Mouse (Mus musculus): ENCODE measurements around the gene Olfr97. TPM values are rescaled to one million over a fixed set of nuclear protein-coding genes. Genes with fewer than 3 reads are reported as not detected.

Gene Olfr97
- not detected in 2 replicates for polyA plus RNA-seq (2012; ENCODE audit: low replicate concordance)

DNA sequence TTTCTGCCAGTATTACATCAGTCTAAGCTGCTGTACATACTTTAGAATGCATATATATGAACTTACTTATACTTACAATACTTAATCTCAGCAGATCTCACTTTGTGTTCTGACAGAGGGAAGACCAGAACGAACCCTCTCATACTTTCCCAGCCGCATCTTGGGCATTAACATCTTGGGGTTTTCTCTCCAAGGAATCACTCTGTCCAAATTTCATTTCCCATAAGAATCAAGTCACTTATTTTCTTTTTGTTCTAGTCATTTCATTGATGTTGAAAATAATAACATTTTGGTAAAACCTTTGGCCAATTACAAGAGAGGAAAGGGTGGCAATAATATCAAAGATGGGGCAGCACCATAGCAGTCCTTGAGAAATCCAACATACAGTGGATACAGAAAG lies at the start of gene Olfr97:
Gene Olfr97 (minus strand): TSS at position 101 of the 400 bp plus-strand sequence.

GRCm38 (mm10) chr17:37283360-37283759 lies 46.2 kb upstream of the Olfr97 start, which contains the start of gene Olfr99:
Gene Olfr99 (minus strand): TSS chr17:37283460.

GRCm38 (mm10) chr17:37270058-37270701 lies 33.0 kb upstream of the Olfr97 start, which contains the start of gene H2-M3:
Gene H2-M3 (plus strand): TSS chr17:37270220.

DNA sequence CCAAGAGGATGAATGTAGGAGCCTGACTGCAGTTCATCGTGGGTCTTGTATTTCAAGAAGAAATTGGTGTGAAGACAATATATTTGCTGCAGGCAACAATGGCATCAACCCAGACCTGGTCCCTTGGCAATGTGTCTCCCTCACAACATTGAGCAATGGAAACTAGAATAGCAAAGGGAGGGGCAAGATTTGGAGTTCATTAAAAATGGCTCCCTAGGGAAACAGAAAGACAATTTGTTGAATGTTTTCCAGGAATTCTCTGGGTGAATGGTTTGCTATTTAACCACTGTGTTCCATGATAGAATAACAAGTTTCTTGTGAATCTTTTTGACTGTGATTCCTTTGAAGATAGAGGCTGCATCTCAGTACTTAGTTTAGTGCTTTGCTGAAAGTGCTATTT lies 26.5 kb upstream of the Olfr97 start, which contains the start of gene Olfr98:
Gene Olfr98 (minus strand): TSS at position 124 of the 400 bp plus-strand sequence.

GRCm38 (mm10) chr17:37219846-37220245 lies 17.3 kb downstream of the Olfr97 start, which contains the start of gene Olfr96:
Gene Olfr96 (plus strand): TSS chr17:37220146.

GRCm38 (mm10) chr17:37213018-37213417 lies 24.1 kb downstream of the Olfr97 start, which contains the start of gene Olfr95:
Gene Olfr95 (minus strand): TSS chr17:37213118.

DNA sequence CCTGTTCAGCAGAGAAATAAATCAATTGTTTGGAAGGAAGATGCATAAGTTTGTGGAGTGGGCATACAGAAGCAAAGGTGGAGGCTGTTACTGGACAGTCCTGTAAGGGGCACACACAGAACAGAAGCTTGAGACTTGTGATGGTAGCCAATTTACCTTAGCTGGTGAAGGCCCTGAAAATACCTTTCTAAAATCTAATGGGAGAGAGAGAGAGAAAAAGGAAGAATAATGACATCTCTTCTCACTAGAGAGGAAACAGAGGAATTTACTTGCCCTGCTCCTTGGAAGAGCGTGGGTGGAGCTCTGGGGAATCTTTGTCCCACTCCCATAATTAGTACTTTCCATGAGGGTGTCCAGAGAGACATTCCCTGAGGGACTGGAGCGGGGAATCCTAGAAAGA lies 36.2 kb downstream of the Olfr97 start, which contains the start of gene Olfr94:
Gene Olfr94 (minus strand): TSS at position 101 of the 400 bp plus-strand sequence.

GRCm38 (mm10) chr17:37193656-37194055 lies 43.5 kb downstream of the Olfr97 start, which contains the start of gene Ubd:
Gene Ubd (plus strand): TSS chr17:37193892.

Other genes with a start within 250 kb of the Olfr97 start
- 0.07 TPM in 1 of 2 replicates, not detected in the other for gene H2-M5, start 247.8 kb downstream of the Olfr97 start, polyA plus RNA-seq (2012; ENCODE audit: low replicate concordance)
- 0.12 and 0.82 TPM in 2 replicates for gene Zfp57, start 236.2 kb downstream of the Olfr97 start, polyA plus RNA-seq (2012; ENCODE audit: low replicate concordance)
- gene Mog, start 213.9 kb downstream of the Olfr97 start, polyA plus RNA-seq (2012; ENCODE audit: low replicate concordance) = not detected in 2 replicates
- gene Gabbr1, start 191.4 kb downstream of the Olfr97 start, polyA plus RNA-seq (2012; ENCODE audit: low replicate concordance) = 15.3 and 37.9 TPM in 2 replicates
- gene Olfr90, start 148.8 kb downstream of the Olfr97 start, polyA plus RNA-seq (2012; ENCODE audit: low replicate concordance) = not detected in 2 replicates
- not detected in 2 replicates for gene Olfr91, start 139.1 kb downstream of the Olfr97 start, polyA plus RNA-seq (2012; ENCODE audit: low replicate concordance)
- gene Olfr92, start 117.2 kb downstream of the Olfr97 start, polyA plus RNA-seq (2012; ENCODE audit: low replicate concordance) = not detected in 2 replicates
- gene Olfr93, start 75.8 kb downstream of the Olfr97 start, polyA plus RNA-seq (2012; ENCODE audit: low replicate concordance) = not detected in 2 replicates
- not detected in 2 replicates for gene Ubd, start 43.4 kb downstream of the Olfr97 start, polyA plus RNA-seq (2012; ENCODE audit: low replicate concordance)
- not detected in 2 replicates for gene Olfr94, start 36.3 kb downstream of the Olfr97 start, polyA plus RNA-seq (2012; ENCODE audit: low replicate concordance)
- gene Olfr95, start 24.2 kb downstream of the Olfr97 start, polyA plus RNA-seq (2012; ENCODE audit: low replicate concordance) = not detected in 2 replicates
- not detected in 2 replicates for gene Olfr96, start 17.2 kb downstream of the Olfr97 start, polyA plus RNA-seq (2012; ENCODE audit: low replicate concordance)
- not detected in 2 replicates for gene Olfr98, start 26.4 kb upstream of the Olfr97 start, polyA plus RNA-seq (2012; ENCODE audit: low replicate concordance)
- 0.33 and 1.7 TPM in 2 replicates for gene H2-M3, start 32.9 kb upstream of the Olfr97 start, polyA plus RNA-seq (2012; ENCODE audit: low replicate concordance)
- not detected in 2 replicates for gene Olfr99, start 46.1 kb upstream of the Olfr97 start, polyA plus RNA-seq (2012; ENCODE audit: low replicate concordance)
- not detected in 2 replicates for gene Olfr101, start 67.0 kb upstream of the Olfr97 start, polyA plus RNA-seq (2012; ENCODE audit: low replicate concordance)
- not detected in 2 replicates for gene Olfr102, start 79.7 kb upstream of the Olfr97 start, polyA plus RNA-seq (2012; ENCODE audit: low replicate concordance)
- not detected in 2 replicates for gene Olfr103, start 102.4 kb upstream of the Olfr97 start, polyA plus RNA-seq (2012; ENCODE audit: low replicate concordance)
- not detected in 2 replicates for gene Olfr104-ps, start 122.3 kb upstream of the Olfr97 start, polyA plus RNA-seq (2012; ENCODE audit: low replicate concordance)
- not detected in 2 replicates for gene Olfr105-ps, start 141.7 kb upstream of the Olfr97 start, polyA plus RNA-seq (2012; ENCODE audit: low replicate concordance)
- not detected in 2 replicates for gene Olfr106-ps, start 153.1 kb upstream of the Olfr97 start, polyA plus RNA-seq (2012; ENCODE audit: low replicate concordance)
- gene Olfr107, start 161.9 kb upstream of the Olfr97 start, polyA plus RNA-seq (2012; ENCODE audit: low replicate concordance) = not detected in 2 replicates
- gene Olfr108, start 208.2 kb upstream of the Olfr97 start, polyA plus RNA-seq (2012; ENCODE audit: low replicate concordance) = not detected in 2 replicates
- not detected in 2 replicates for gene Olfr109, start 221.6 kb upstream of the Olfr97 start, polyA plus RNA-seq (2012; ENCODE audit: low replicate concordance)
- not detected in 2 replicates for gene H2-M2, start 246.2 kb upstream of the Olfr97 start, polyA plus RNA-seq (2012; ENCODE audit: low replicate concordance)

All from leukemia stem cell, adult 10-12 weeks (primary cell).